Mouse (Mus musculus) hindbrain, embryonic 14.5 days (tissue): Measurements from ENCODE around the gene Ddx51. TPM values are rescaled to one million over a fixed set of nuclear protein-coding genes. Genes with fewer than 3 reads are reported as not detected.
A peak's percentile ranks its signal among the peaks of the same experiment; 100 is the strongest.

Experiments
- ATAC-seq: fragments of 200-750 bp; cut with Nextera tagmentation; 2 replicates; pipeline ENCODE4 v1.8.0; 2017; ENCODE audit warnings: moderate number of reproducible peaks, mild to moderate bottlenecking, moderate TSS enrichment, moderate library complexity; ENCODE audit not compliant: low FRiP score
- DNase-seq: peaks from one replicate; pipeline ENCODE4 v3.0.0-alpha.2; 2015; ENCODE audit warnings: low spot score
- H3K27ac ChIP-seq: fragments of 300-500 bp; sonication (generic); 2 replicates; pipeline ENCODE4 v1.5.1; 2014; ENCODE audit warnings: mild to moderate bottlenecking, moderate library complexity
- H3K27me3 ChIP-seq: fragments of 300-500 bp; sonication (generic); 2 replicates; pipeline ENCODE4 v1.6.1; 2014; ENCODE audit warnings: mild to moderate bottlenecking, low read length, mixed read lengths; ENCODE audit not compliant: control insufficient read depth, insufficient read depth
- H3K36me3 ChIP-seq: fragments of 300-500 bp; sonication (generic); replicated peaks from 2 replicates; pipeline ENCODE4 v1.6.1; 2014; ENCODE audit not compliant: control insufficient read depth, insufficient read depth
- H3K4me1 ChIP-seq: fragments of 300-500 bp; sonication (generic); replicated peaks from 2 replicates; pipeline ENCODE4 v1.6.1; 2014; ENCODE audit warnings: antibody characterized with exemption, low read length, mixed read lengths; ENCODE audit not compliant: control insufficient read depth, insufficient read depth
- H3K4me2 ChIP-seq: fragments of 300-500 bp; sonication (generic); replicated peaks from 2 replicates; pipeline ENCODE4 v1.6.1; 2014; ENCODE audit warnings: mild to moderate bottlenecking, moderate library complexity
- H3K4me3 ChIP-seq: fragments of 300-500 bp; sonication (generic); replicated peaks from 2 replicates; pipeline ENCODE4 v1.5.1; 2014; ENCODE audit warnings: mild to moderate bottlenecking, low read length
- H3K9ac ChIP-seq: fragments of 300-500 bp; sonication (generic); 2 replicates; pipeline ENCODE4 v1.6.1; 2014
- H3K9me3 ChIP-seq: fragments of 300-500 bp; sonication (generic); 2 replicates; pipeline ENCODE4 v1.6.1; 2016; ENCODE audit warnings: low read length; ENCODE audit not compliant: control insufficient read depth
- WGBS: fragments of 180-500 bp; shearing (Covaris S2); extraction: QIAGEN DNeasy Blood & Tissue Kit; methylation state at CpG from one replicate; pipeline ENCODE4 v1.1.7; 2014; 5-methylcytosine and 5-hydroxymethylcytosine counted together
- polyA plus RNA-seq: library from polyadenylated mRNA; unstranded; fragments of >200 nt; fragmentation: Nextera tagmentation; extraction: Ambion mirVana; gene quantifications from 2 replicates; pipeline ENCODE4 v1.2.1, GENCODE M21; 2014

The Ddx51 gene
- polyA plus RNA-seq, 1 experiment from 2014 or later = 21.4 TPM

GRCm38 (mm10) chr5:110646377-110646776 is 6.9 kb upstream of the Ddx51 start:
- no peak overlapping the region for H3K4me3 ChIP-seq
- ATAC-seq = no peak

GRCm38 (mm10) chr5:110653686-110654085 is 435 bp downstream of the Ddx51 start:
- Histone ChIP-seq H3K36me3 (peaks cover 74% of the 10 kb centered on the region), H3K9me3 (no peaks in the 10 kb centered on the region), H3K27ac (no peak overlapping the region), H3K9ac (peak overlapping the region; percentile 80), H3K27me3 (no peaks in the 10 kb centered on the region), H3K4me1 (peaks cover 6% of the 10 kb centered on the region), H3K4me2 (peak overlapping the region; percentile 95), H3K4me3 (peak overlapping the region; percentile 88)
- ATAC-seq = peak; percentile 56
- no peak for DNase-seq
- WGBS = 3% methylated on average over 33 of the region's 37 CpGs

More at GRCm38 (mm10) chr5:110646377-110646776, 6.9 kb upstream of the Ddx51 start:
- Histone ChIP-seq H3K27ac (no peak overlapping the region), H3K27me3 (no peaks in the 10 kb centered on the region), H3K9me3 (no peaks in the 10 kb centered on the region), H3K9ac (no peak overlapping the region), H3K4me1 (no peaks in the 10 kb centered on the region), H3K4me2 (no peak overlapping the region), H3K36me3 (peaks cover 59% of the 10 kb centered on the region)
- DNase-seq = no peak

GRCm38 (mm10) chr5:110659682-110660081 is 6.4 kb downstream of the Ddx51 start:
- H3K27me3 ChIP-seq = no peaks in the 10 kb centered on the region
- H3K9me3 ChIP-seq = no peaks in the 10 kb centered on the region
- H3K27ac ChIP-seq = no peak overlapping the region
- H3K4me3 ChIP-seq = no peak overlapping the region
- ATAC-seq (no peak), DNase-seq (no peak)
- no peak overlapping the region for H3K9ac ChIP-seq
- H3K4me1 ChIP-seq = no peaks in the 10 kb centered on the region
- peaks cover 98% of the 10 kb centered on the region for H3K36me3 ChIP-seq
- no peak overlapping the region for H3K4me2 ChIP-seq

GRCm38 (mm10) chr5:110664041-110664440 is 10.8 kb downstream of the Ddx51 start:
- Histone ChIP-seq H3K4me3 (no peak overlapping the region), H3K4me1 (no peaks in the 10 kb centered on the region), H3K9me3 (no peaks in the 10 kb centered on the region), H3K36me3 (peaks cover 98% of the 10 kb centered on the region), H3K27me3 (no peaks in the 10 kb centered on the region), H3K4me2 (no peak overlapping the region), H3K9ac (no peak overlapping the region), H3K27ac (no peak overlapping the region)
- ATAC-seq (no peak), DNase-seq (no peak)
- WGBS = 98% methylated on average over 2 of the region's 2 CpGs

GRCm38 (mm10) chr5:110664750-110665269 is 11.6 kb downstream of the Ddx51 start:
- Histone ChIP-seq H3K4me2 (no peak overlapping the region), H3K27ac (no peak overlapping the region), H3K4me1 (no peaks in the 10 kb centered on the region), H3K9me3 (no peaks in the 10 kb centered on the region), H3K27me3 (no peaks in the 10 kb centered on the region), H3K4me3 (no peak overlapping the region), H3K9ac (no peak overlapping the region), H3K36me3 (peaks cover 98% of the 10 kb centered on the region)
- 97% methylated on average over 2 of the region's 2 CpGs for WGBS
- DNase-seq (no peak), ATAC-seq (no peak)

GRCm38 (mm10) chr5:110665486-110666121 is 12.4 kb downstream of the Ddx51 start:
- H3K4me1 ChIP-seq = no peaks in the 10 kb centered on the region
- no peaks in the 10 kb centered on the region for H3K27me3 ChIP-seq
- H3K27ac ChIP-seq = no peak overlapping the region
- WGBS = 63% methylated on average over 6 of the region's 6 CpGs
- H3K9me3 ChIP-seq = no peaks in the 10 kb centered on the region
- H3K4me3 ChIP-seq = no peak overlapping the region
- DNase-seq (no peak), ATAC-seq (no peak)
- H3K36me3 ChIP-seq = peaks cover 98% of the 10 kb centered on the region
- H3K4me2 ChIP-seq = no peak overlapping the region
- no peak overlapping the region for H3K9ac ChIP-seq

- Histone ChIP-seq H3K4me3 (no peak overlapping the region), H3K27ac (no peak overlapping the region), H3K36me3 (peaks cover 97% of the 10 kb centered on the region), H3K4me2 (no peak overlapping the region), H3K4me1 (no peaks in the 10 kb centered on the region), H3K27me3 (no peaks in the 10 kb centered on the region), H3K9me3 (no peaks in the 10 kb centered on the region), H3K9ac (no peak overlapping the region)
- 94% methylated on average over 8 of the region's 8 CpGs for WGBS
- no peak for ATAC-seq
- no peak for DNase-seq
Observed at GRCm38 (mm10) chr5:110682041-110682440, 28.8 kb downstream of the Ddx51 start.

GRCm38 (mm10) chr5:110698617-110699016 is 45.4 kb downstream of the Ddx51 start:
- no peak overlapping the region for H3K9ac ChIP-seq
- DNase-seq = no peak
- H3K4me2 ChIP-seq = no peak overlapping the region
- H3K27ac ChIP-seq = no peak overlapping the region
- WGBS = 88% methylated on average over 4 of the region's 4 CpGs
- H3K4me3 ChIP-seq = no peak overlapping the region
- peaks cover 96% of the 10 kb centered on the region for H3K36me3 ChIP-seq
- H3K4me1 ChIP-seq = no peaks in the 10 kb centered on the region
- H3K9me3 ChIP-seq = no peaks in the 10 kb centered on the region
- H3K27me3 ChIP-seq = no peaks in the 10 kb centered on the region
- ATAC-seq = no peak

GRCm38 (mm10) chr5:110704004-110704403 is 50.8 kb downstream of the Ddx51 start:
- WGBS = 93% methylated on average over 1 of the region's 1 CpGs
- no peak for ATAC-seq

GRCm38 (mm10) chr5:110709256-110709655 is 56.0 kb downstream of the Ddx51 start:
- peaks cover 74% of the 10 kb centered on the region for H3K36me3 ChIP-seq

More at GRCm38 (mm10) chr5:110704004-110704403, 50.8 kb downstream of the Ddx51 start:
- peaks cover 98% of the 10 kb centered on the region for H3K36me3 ChIP-seq
- DNase-seq = no peak
- no peak overlapping the region for H3K9ac ChIP-seq
- H3K9me3 ChIP-seq = no peaks in the 10 kb centered on the region
- no peak overlapping the region for H3K27ac ChIP-seq
- H3K4me1 ChIP-seq = no peaks in the 10 kb centered on the region
- no peak overlapping the region for H3K4me3 ChIP-seq
- H3K27me3 ChIP-seq = no peaks in the 10 kb centered on the region
- H3K4me2 ChIP-seq = no peak overlapping the region

More at GRCm38 (mm10) chr5:110709256-110709655, 56.0 kb downstream of the Ddx51 start:
- Histone ChIP-seq H3K4me3 (no peak overlapping the region), H3K4me1 (no peaks in the 10 kb centered on the region), H3K27me3 (no peaks in the 10 kb centered on the region), H3K27ac (no peak overlapping the region), H3K9ac (no peak overlapping the region), H3K4me2 (no peak overlapping the region), H3K9me3 (no peaks in the 10 kb centered on the region)
- ATAC-seq (no peak), DNase-seq (no peak)
- 93% methylated on average over 4 of the region's 4 CpGs for WGBS
